Mouse (Mus musculus) lung, embryonic 14.5 days (tissue): Measurements from ENCODE around the gene Dnajc17. TPM values are rescaled to one million over a fixed set of nuclear protein-coding genes. Genes with fewer than 3 reads are reported as not detected.

ENCODE experiments used
- ATAC-seq: fragments of 200-750 bp; cut with Nextera tagmentation; 2 replicates; pipeline ENCODE4 v1.8.0; 2017; ENCODE audit warnings: mild to moderate bottlenecking, moderate TSS enrichment, moderate library complexity; ENCODE audit not compliant: insufficient read depth
- DNase-seq: peaks from one replicate; pipeline ENCODE4 v3.0.0-alpha.2; 2015
- H3K27ac ChIP-seq: fragments of 300-500 bp; sonication (generic); 2 replicates; pipeline ENCODE4 v1.5.1; 2014; ENCODE audit warnings: low read depth, mild to moderate bottlenecking, moderate library complexity
- H3K27me3 ChIP-seq: fragments of 300-500 bp; sonication (generic); 2 replicates; pipeline ENCODE4 v1.6.1; 2014; ENCODE audit warnings: low read length, control low read depth; ENCODE audit not compliant: insufficient read depth
- H3K36me3 ChIP-seq: fragments of 300-500 bp; sonication (generic); 2 replicates; pipeline ENCODE4 v1.6.1; 2014; ENCODE audit warnings: control low read depth; ENCODE audit not compliant: insufficient read depth
- H3K4me1 ChIP-seq: fragments of 300-500 bp; sonication (generic); 2 replicates; pipeline ENCODE4 v1.6.1; 2014; ENCODE audit warnings: antibody characterized with exemption, control low read depth; ENCODE audit not compliant: insufficient read depth
- H3K4me2 ChIP-seq: fragments of 300-500 bp; sonication (generic); 2 replicates; pipeline ENCODE4 v1.6.1; 2014; ENCODE audit warnings: mild to moderate bottlenecking
- H3K4me3 ChIP-seq: fragments of 300-500 bp; sonication (generic); 2 replicates; pipeline ENCODE4 v1.5.1; 2014; ENCODE audit warnings: low read depth, low read length
- H3K9ac ChIP-seq: fragments of 300-500 bp; sonication (generic); 2 replicates; pipeline ENCODE4 v1.6.1; 2014
- H3K9me3 ChIP-seq: fragments of 300-500 bp; sonication (generic); 2 replicates; pipeline ENCODE4 v1.6.1; 2016; ENCODE audit warnings: low read depth, low read length, control low read depth
- CTCF ChIP-seq: IDR thresholded peaks from 2 replicates; pipeline ENCODE4 v1.5.1; 2016; ENCODE audit warnings: antibody characterized with exemption, low read depth
- WGBS: fragments of 180-500 bp; shearing (Covaris S2); extraction: QIAGEN DNeasy Blood & Tissue Kit; methylation state at CpG from one replicate; pipeline ENCODE4 v1.1.7; 2014; 5-methylcytosine and 5-hydroxymethylcytosine counted together
- polyA plus RNA-seq: library from polyadenylated mRNA; unstranded; fragments of >200 nt; fragmentation: Nextera tagmentation; extraction: Ambion mirVana; gene quantifications from 2 replicates; pipeline ENCODE4 v1.2.1, GENCODE M21; 2014

The Dnajc17 gene
- polyA plus RNA-seq, 1 experiment from 2014 or later, result 19.0 TPM

DNA sequence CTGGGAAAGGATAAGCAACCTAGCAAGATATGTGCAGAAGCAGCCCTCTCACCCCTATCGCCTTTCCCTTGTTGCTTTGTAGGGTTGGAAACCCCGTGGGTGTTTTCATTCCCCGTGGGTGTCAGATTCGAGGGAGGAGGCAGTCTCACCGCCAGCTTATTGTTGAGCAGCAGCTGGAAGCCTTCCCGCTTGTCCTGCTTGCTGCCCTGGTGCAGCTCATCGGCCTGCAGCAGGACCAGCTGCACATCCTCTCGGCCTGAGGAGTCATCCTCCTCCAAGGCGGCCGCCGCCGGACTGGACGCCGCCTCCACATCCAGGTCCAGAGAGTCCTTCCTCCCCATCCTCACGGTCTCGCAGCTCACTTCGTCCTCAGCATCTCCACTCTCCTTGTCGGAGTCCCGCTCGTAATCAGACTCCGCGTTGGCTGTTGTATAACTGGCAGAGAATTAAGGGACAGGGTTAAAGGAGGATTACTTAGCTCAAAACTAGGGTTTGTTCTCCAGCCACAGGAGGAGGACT is 61.4 kb downstream of the Dnajc17 start:
- Histone ChIP-seq H3K9ac (no peak overlapping the region), H3K27ac (no peak overlapping the region), H3K4me1 (no peaks in the 10 kb centered on the region), H3K27me3 (no peaks in the 10 kb centered on the region), H3K36me3 (peaks cover 81% of the 10 kb centered on the region), H3K4me2 (no peak overlapping the region), H3K9me3 (no peaks in the 10 kb centered on the region), H3K4me3 (no peak overlapping the region)
- ATAC-seq, result no peak
- no peak for DNase-seq
- no peak for TF ChIP-seq CTCF
- WGBS, result 86% methylated on average over 22 of the region's 22 CpGs

DNA sequence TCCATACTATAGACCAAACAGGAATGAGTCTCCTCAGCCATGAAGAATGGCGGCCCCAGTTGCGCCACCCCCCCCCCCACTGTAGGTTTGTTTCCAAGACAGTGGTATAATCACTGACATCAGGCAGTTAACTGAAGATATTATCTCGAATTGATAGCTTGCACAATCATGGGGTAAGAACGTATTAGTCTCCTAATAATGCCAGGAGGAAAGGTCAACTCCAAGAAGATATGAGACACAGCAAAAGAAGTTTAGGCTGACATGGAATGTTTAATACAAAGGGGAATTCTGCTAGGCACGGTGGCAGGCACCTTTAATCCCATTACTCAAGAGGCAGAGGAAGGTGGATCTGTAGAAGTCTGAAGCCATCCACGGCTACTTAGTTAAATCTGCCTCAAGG is 62.2 kb downstream of the Dnajc17 start:
- no peak for DNase-seq
- Histone ChIP-seq H3K4me3 (no peak overlapping the region), H3K4me2 (no peak overlapping the region), H3K4me1 (no peaks in the 10 kb centered on the region), H3K27ac (no peak overlapping the region), H3K27me3 (no peaks in the 10 kb centered on the region), H3K9ac (no peak overlapping the region), H3K36me3 (peaks cover 81% of the 10 kb centered on the region), H3K9me3 (no peaks in the 10 kb centered on the region)
- 83% methylated on average over 6 of the region's 6 CpGs for WGBS
- no peak for TF ChIP-seq CTCF
- no peak for ATAC-seq

DNA sequence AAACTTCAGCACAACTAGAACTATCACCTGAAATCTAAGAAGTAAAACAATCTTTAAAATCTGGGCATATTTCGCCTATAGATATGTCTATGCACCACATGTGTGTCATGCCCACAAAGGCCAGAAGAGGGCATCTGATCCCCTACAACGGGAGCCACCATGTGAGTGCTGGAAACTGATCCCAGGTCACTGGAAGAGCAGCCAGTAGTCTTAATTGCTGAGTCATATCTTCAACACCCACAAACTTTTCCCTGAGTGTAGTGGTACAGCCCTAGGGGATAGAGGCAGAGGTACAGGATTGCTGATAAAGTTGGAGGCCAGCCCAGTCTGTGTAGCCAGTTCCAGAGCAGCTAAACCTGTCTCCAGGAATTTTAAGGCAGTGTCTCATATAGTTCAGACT is 63.4 kb downstream of the Dnajc17 start:
- DNase-seq (peak; percentile 31), ATAC-seq (no peak)
- no peaks in the 10 kb centered on the region for H3K9me3 ChIP-seq
- H3K27ac ChIP-seq, result no peak overlapping the region
- peaks cover 82% of the 10 kb centered on the region for H3K36me3 ChIP-seq
- no peak overlapping the region for H3K9ac ChIP-seq
- TF ChIP-seq CTCF, result peak; percentile 44
- no peaks in the 10 kb centered on the region for H3K27me3 ChIP-seq
- H3K4me2 ChIP-seq, result no peak overlapping the region
- H3K4me3 ChIP-seq, result no peak overlapping the region
- 89% methylated on average over 2 of the region's 2 CpGs for WGBS
- H3K4me1 ChIP-seq, result no peaks in the 10 kb centered on the region

DNA sequence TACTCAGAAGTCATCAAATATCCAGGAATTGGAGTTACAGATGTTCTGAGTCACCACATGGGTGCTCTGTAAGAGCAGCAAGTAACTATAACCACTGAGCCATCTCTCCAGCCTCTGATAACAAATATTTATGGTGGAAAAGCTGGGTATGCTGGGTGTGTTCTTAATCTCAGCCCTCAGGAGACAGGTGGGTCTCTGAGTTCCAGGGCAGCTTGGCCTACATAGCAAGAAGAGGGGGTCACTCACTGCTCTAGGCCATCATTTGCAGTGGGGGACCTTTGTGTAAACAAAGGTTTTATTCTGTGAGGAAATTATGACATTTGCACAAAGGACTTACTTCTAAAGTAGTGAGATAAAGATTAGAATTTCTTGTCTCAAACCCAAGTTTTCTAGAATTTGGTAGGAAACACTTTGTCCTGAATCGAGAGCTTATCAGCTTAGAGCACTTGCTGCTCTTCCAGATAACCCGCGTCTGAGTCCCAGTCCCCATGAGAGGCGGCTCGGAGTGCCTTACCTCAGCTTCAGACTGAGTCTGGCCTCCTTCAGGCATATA is 72.2 kb downstream of the Dnajc17 start:
- Histone ChIP-seq H3K36me3 (peaks cover 90% of the 10 kb centered on the region), H3K4me3 (no peak overlapping the region), H3K9me3 (no peaks in the 10 kb centered on the region), H3K4me2 (no peak overlapping the region), H3K27ac (no peak overlapping the region), H3K9ac (no peak overlapping the region), H3K27me3 (no peaks in the 10 kb centered on the region), H3K4me1 (no peaks in the 10 kb centered on the region)
- ATAC-seq (no peak), DNase-seq (no peak)
- 70% methylated on average over 5 of the region's 5 CpGs for WGBS
- TF ChIP-seq CTCF, result no peak

Other genes starting within 250 kb of the Dnajc17 start
- gene Ccdc32, start 179.4 kb downstream of the Dnajc17 start, polyA plus RNA-seq, result 19.9 and 21.0 TPM in 2 replicates
- gene Rpusd2, start 174.0 kb downstream of the Dnajc17 start, polyA plus RNA-seq, result 4.4 and 4.5 TPM in 2 replicates
- 57.3 and 58.1 TPM in 2 replicates for gene Knl1, start 161.7 kb downstream of the Dnajc17 start, polyA plus RNA-seq
- 64.6 and 67.6 TPM in 2 replicates for gene Rad51, start 96.0 kb downstream of the Dnajc17 start, polyA plus RNA-seq
- gene Rmdn3, start 51.8 kb downstream of the Dnajc17 start, polyA plus RNA-seq, result 36.1 and 38.9 TPM in 2 replicates
- gene Gchfr, start 41.0 kb downstream of the Dnajc17 start, polyA plus RNA-seq, result 24.9 and 25.3 TPM in 2 replicates
- 0.22 and 0.32 TPM in 2 replicates for gene Gm14137, start 34.3 kb downstream of the Dnajc17 start, polyA plus RNA-seq
- 49.6 and 50.5 TPM in 2 replicates for gene Zfyve19, start 178 bp downstream of the Dnajc17 start, polyA plus RNA-seq
- gene Ppp1r14d, start 21.1 kb upstream of the Dnajc17 start, polyA plus RNA-seq, result 0.41 and 0.42 TPM in 2 replicates
- gene Spint1, start 28.6 kb upstream of the Dnajc17 start, polyA plus RNA-seq, result 25.4 and 25.5 TPM in 2 replicates
- 0.11 and 0.24 TPM in 2 replicates for gene Rhov, start 62.5 kb upstream of the Dnajc17 start, polyA plus RNA-seq
- gene Vps18, start 79.9 kb upstream of the Dnajc17 start, polyA plus RNA-seq, result 15.9 and 17.5 TPM in 2 replicates
- gene Dll4, start 117.0 kb upstream of the Dnajc17 start, polyA plus RNA-seq, result 8.1 and 10.0 TPM in 2 replicates
- gene Chac1, start 142.4 kb upstream of the Dnajc17 start, polyA plus RNA-seq, result 0.64 and 0.70 TPM in 2 replicates